Mouse (Mus musculus) hematopoietic multipotent progenitor cell, adult 10-12 weeks (in vitro differentiated cells): ENCODE results near the gene Usp45. TPM values are rescaled to one million over a fixed set of nuclear protein-coding genes. Genes with fewer than 3 reads are reported as not detected.

ENCODE experiments used
- polyA plus RNA-seq: library from polyadenylated mRNA; stranded (reverse); fragments of >175 nt; gene quantifications from 2 replicates; pipeline ENCODE4 v1.2.3, GENCODE M21; 2012; ENCODE audit warnings: low replicate concordance

Usp45 gene
- polyA plus RNA-seq = 3.7 and 4.3 TPM in 2 replicates

DNA sequence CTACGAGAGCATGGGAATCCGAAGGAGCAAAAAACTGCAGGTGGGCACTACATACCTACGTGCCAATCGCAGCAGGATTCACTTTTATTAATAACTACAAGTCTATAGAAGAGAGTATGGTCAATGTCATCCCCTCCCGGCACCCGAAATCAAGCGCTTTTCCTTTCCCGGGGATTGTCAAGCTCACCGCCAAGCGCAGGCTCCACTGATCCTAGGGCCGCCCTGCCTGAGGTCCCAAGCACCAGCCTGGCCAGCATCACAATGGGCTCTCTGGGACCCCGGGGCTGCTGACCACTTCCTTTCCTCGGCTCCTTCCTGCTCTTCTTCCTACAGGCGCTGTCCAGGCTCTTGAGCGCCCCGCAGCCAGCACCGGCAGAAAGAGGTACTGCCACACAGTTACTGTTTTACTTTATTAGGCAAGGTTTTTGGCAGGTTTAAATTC is at the start of gene Usp45, which contains the start of gene Tstd3:
Usp45 (plus strand) TSS at position 294 of the 442 bp plus-strand sequence.
Tstd3 (minus strand) TSS at position 350 of the 442 bp plus-strand sequence.

DNA sequence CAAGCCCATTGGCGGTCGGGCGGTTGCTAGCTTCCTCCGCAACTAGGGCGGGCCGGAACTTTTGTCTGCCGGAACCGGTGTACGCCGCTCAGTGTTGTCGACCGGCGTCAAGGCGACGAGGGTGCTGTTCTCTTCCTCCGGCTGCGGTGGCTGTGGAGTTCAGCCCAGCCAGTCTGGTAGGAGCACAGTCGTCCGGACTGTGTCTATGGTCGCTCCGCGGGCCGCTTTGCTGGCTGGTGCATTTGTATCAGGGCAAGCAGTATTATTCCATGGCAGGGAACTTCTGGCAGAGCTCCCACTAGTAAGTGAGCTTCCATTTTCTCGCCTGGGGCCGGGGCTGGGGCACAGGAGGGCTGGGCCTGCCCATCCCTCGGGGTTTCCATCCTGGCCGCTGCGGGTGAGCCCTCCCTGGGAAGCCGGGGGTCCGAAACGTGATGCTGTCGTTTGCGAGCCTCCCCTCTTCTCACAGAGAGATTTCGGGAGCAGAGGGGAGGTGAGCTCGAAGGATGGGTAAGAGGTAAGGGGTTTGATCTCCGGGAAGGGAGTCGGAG is 39.3 kb upstream of the Usp45 start, which contains the start of gene Ccnc:
Ccnc (plus strand) TSS at position 87 of the 551 bp plus-strand sequence.

DNA sequence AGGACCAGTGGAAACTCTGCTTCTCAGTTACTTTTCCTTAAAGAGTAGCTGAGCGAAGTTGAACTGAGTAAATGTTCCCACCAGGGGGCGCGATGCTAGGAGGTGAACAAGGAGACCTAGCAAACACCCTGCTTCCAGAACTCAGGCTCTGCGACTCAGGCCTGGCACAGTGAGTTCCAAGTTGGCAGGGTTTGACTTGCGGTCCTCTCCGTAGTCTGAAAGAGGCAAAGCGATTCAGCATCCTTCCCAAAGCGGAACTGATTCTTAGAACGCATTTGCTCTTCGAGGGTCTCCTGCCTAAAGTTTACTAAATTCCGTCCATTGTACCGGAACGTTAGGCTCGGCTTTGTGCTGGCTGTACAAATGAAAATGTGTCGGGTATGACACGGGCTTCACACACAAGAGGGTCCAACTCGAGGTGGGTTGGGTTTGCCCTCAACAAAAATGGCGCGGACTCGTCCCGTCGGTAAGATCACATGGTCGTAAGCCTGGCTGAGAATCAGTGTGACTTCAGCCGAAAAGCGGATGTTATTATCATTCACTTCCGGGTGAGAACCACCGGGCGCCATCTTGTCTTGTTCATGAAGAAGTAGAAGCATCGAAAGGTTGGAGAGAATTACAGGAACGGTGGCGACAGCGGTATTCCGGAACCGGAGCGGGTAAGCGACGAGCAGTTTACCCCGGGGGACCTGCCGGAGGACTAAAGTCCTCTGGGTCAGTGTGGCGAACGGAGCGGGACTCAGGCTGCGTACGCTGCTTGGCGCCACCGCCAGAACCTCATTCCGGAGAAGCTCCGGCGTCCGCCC is 80.7 kb downstream of the Usp45 start, which contains the start of gene Pnisr:
Pnisr (plus strand) TSS at position 103 of the 806 bp plus-strand sequence.

DNA sequence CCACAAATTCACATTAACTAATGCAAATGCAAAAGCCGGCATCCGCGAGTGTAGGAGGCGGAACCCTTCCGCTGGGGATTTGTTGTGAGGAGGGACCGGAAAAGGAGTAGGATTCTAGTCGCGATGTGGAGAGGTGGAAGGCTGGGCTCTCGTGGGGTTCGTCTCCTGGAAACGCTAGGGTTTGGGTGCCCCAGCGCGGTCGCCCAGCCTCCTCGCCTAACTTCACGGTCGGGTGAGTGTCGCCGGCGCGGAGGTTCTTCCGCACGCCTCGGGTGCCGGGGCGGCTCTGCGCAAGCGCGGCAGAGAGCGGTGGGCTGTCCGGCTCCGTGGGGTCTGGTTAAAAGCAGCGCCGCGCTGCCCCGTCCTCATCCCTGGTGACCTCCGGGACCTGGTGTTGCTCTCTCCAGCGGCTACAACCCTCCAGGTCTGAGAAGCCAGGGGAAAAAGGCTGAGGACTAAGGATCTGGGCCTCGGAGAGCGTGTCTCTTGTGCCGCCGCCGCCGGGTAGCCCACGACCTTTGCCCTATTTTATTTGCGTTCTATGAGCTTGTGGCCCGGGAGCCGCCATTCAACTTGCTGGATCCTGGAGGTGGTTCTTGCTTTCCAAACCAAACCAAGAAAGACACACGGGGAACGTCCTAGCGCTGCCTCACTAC is 112.7 kb downstream of the Usp45 start, which contains the start of gene Coq3:
Coq3 (plus strand) TSS at position 109 of the 656 bp plus-strand sequence.

Other genes with a start within 250 kb of the Usp45 start
- not detected in 2 replicates for gene Prdm13, start 81.2 kb upstream of the Usp45 start, polyA plus RNA-seq
- 0.39 and 2.5 TPM in 2 replicates for gene Ccnc, start 39.5 kb upstream of the Usp45 start, polyA plus RNA-seq
- 1.8 and 3.6 TPM in 2 replicates for gene Tstd3, start 56 bp downstream of the Usp45 start, polyA plus RNA-seq
- 14.0 and 146 TPM in 2 replicates for gene Pnisr, start 80.4 kb downstream of the Usp45 start, polyA plus RNA-seq
- gene Coq3, start 112.5 kb downstream of the Usp45 start, polyA plus RNA-seq = 1.4 and 3.0 TPM in 2 replicates
- not detected in 2 replicates for gene Faxc, start 164.2 kb downstream of the Usp45 start, polyA plus RNA-seq